Comparison of ENCODE assay signal across 10 mouse cellular contexts in the genomic region with DNA sequence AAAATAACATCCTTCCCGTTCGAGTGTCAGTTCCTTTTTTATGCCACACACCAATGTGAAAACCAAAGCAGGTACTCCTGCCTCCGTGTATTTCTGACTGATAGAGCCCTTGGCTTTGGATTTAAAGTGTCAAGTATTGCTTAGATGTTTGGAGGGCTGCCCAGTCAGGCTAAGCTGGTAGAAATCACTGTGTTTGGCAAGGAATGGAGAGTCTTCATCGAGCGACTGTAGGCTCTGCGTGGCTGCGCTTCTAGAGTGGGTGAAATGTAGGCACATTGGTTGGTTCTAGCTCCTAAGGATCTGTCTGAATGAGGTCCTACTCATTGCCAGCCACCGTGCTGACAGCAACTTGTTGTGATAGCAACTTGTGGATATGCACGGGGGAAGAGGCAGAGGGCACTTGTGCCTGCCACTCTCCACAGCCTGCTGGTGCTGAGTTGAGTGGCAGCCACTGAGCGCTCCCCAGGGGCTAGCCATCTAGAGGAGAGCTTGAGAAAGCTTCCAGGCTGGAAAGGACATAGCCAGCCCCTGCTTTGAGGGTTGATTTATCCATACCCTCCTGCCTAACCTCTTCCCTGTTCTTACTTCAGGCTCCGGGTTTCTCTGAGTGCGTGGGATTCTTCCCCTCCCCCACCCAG.
A peak's percentile ranks its signal among the peaks of the same experiment; 100 is the strongest.
DNase-seq lines count a peak whose midpoint lies in the region; ATAC-seq lines count a peak whose summit lies in the region.
"Had no signal": no experiment of that assay in that cellular context is flagged by ENCODE, and none has a peak within 500 bp of the region (broad histone marks: within the 10 kb centered on the region; RNA-seq: fewer than 3 reads in every experiment).

No protein-coding gene starts in this region.

- H3K36me3 ChIP-seq in forebrain, embryonic 16.5 days (ENCODE audit: control insufficient read depth, insufficient read depth): no peaks in the 10 kb centered on the region
- H3K36me3 ChIP-seq in forebrain, embryonic 11.5 days (ENCODE audit: control insufficient read depth, insufficient read depth, low read length): no peaks in the 10 kb centered on the region
- H3K36me3 ChIP-seq: heart, embryonic 13.5 days had no signal

- 0 out of 2 replicates have a peak, but pooled peaks have one; percentile 27 for ATAC-seq in forebrain, embryonic 16.5 days
- no peak for ATAC-seq in forebrain, embryonic 11.5 days (replicated peaks; ENCODE audit: low FRiP score)
- ATAC-seq in hematopoietic stem cell, adult 5-6 weeks (replicated peaks in 1 of 2; ENCODE audit: insufficient read depth in 1 of 2, low FRiP score in 2 of 2, low TSS enrichment in 1 of 2, low read depth in 1 of 2, poor library complexity in 2 of 2, severe bottlenecking in 2 of 2): peak; percentile 71 to 80

- no peaks in the 10 kb centered on the region for H3K27me3 ChIP-seq in forebrain, embryonic 16.5 days (replicated peaks; ENCODE audit: control insufficient read depth, insufficient read depth, low read length)
- no peaks in the 10 kb centered on the region for H3K27me3 ChIP-seq in forebrain, embryonic 11.5 days (ENCODE audit: control insufficient read depth, insufficient read depth, low read length)

- no peak overlapping the region for H3K9ac ChIP-seq in forebrain, embryonic 16.5 days (replicated peaks; ENCODE audit: low read depth, low read length)
- H3K9ac ChIP-seq in forebrain, embryonic 11.5 days (ENCODE audit: low read length): no peak overlapping the region
- H3K9ac ChIP-seq: heart, embryonic 13.5 days had no signal

- H3K27ac ChIP-seq in forebrain, embryonic 16.5 days (ENCODE audit: low read length): no peak overlapping the region
- H3K27ac ChIP-seq in forebrain, embryonic 11.5 days (ENCODE audit: low read depth, low read length): no peak overlapping the region
- H3K27ac ChIP-seq: heart, embryonic 13.5 days; macrophage had no signal

- H3K4me1 ChIP-seq in forebrain, embryonic 16.5 days (replicated peaks; ENCODE audit: control insufficient read depth, insufficient read depth, low read length): peaks cover 36% of the 10 kb centered on the region
- H3K4me1 ChIP-seq in forebrain, embryonic 11.5 days (replicated peaks; ENCODE audit: control insufficient read depth, insufficient read depth, low read length): no peaks in the 10 kb centered on the region

- no peaks in the 10 kb centered on the region for H3K9me3 ChIP-seq in forebrain, embryonic 16.5 days (ENCODE audit: control insufficient read depth, low read length)
- no peaks in the 10 kb centered on the region for H3K9me3 ChIP-seq in forebrain, embryonic 11.5 days (ENCODE audit: control insufficient read depth, low read length)
- H3K9me3 ChIP-seq: heart, embryonic 13.5 days had no signal

- no peak for DNase-seq in forebrain, embryonic 11.5 days (ENCODE audit: low spot score)
- peak; percentile 32 to 54 for DNase-seq in left cerebral cortex, adult 18-20 months (ENCODE audit: low spot score in 2 of 2)
- no peak for DNase-seq in left cerebral cortex, adult 11 months (ENCODE audit: low spot score)
- DNase-seq in adipocyte (ENCODE audit: low spot score): peak; percentile 57
- DNase-seq in thymus, postnatal 25 days: no peak
- DNase-seq in ovary, adult 18-20 months (ENCODE audit: low spot score): no peak

- no peak overlapping the region for H3K4me2 ChIP-seq in forebrain, embryonic 16.5 days (ENCODE audit: low read length)
- no peak overlapping the region for H3K4me2 ChIP-seq in forebrain, embryonic 11.5 days (ENCODE audit: low read depth, low read length, severe bottlenecking)
- H3K4me2 ChIP-seq: heart, embryonic 13.5 days had no signal

- H3K4me3 ChIP-seq in forebrain, embryonic 16.5 days (replicated peaks; ENCODE audit: low read length): no peak overlapping the region
- H3K4me3 ChIP-seq in forebrain, embryonic 11.5 days (ENCODE audit: low read depth, low read length): no peak overlapping the region
- H3K4me3 ChIP-seq: heart, embryonic 13.5 days had no signal

- WGBS in forebrain, embryonic 16.5 days: 43% methylated on average over 12 of the region's 12 CpGs
- 62% methylated on average over 12 of the region's 12 CpGs for WGBS in forebrain, embryonic 11.5 days

Comparison
In these comparisons a context has a peak if more than half of its experiments do, and no peak if none do; other contexts are left out.
1. DNase-seq: peak in left cerebral cortex, adult 18-20 months (2 of 2) and adipocyte (single experiment); none in forebrain, embryonic 11.5 days (single experiment), left cerebral cortex, adult 11 months (single experiment), thymus, postnatal 25 days (single experiment) and ovary, adult 18-20 months (single experiment).